Mouse (Mus musculus) lung, postnatal 0 days (tissue): ENCODE results near the gene Qrich2.

Experiments used
- CTCF ChIP-seq: IDR thresholded peaks from 2 replicates; pipeline ENCODE4 v1.5.1; 2016; ENCODE audit warnings: antibody characterized with exemption, mild to moderate bottlenecking
- EP300 ChIP-seq: IDR thresholded peaks from 2 replicates; pipeline ENCODE4 v1.6.1; 2016; ENCODE audit warnings: antibody characterized with exemption, mild to moderate bottlenecking, control low read depth

DNA sequence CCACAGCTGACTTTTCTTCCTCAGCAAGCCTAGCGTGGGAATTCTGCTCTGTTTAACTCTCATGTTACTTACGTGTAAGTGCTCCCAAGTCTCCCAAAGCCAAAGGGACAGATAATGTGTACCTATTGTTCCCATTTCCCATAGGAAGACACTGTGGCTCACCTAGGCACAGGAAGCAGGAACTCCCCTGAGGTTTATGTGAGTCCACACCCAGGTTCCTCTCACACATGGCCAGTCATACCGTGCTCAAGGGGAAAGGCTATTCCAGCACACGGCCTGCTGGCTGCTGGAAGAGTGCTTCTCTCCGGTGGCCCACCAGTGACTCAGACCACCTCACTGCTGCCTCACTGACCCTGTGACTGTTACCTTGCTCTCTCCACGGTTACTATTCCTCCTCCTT is 44.9 kb downstream of the Qrich2 start:
- TF ChIP-seq CTCF = no peak
- TF ChIP-seq EP300 = no peak
